Mouse (Mus musculus): ENCODE measurements around the gene Tmem229a. TPM values are rescaled to one million over a fixed set of nuclear protein-coding genes. Genes with fewer than 3 reads are reported as not detected.

Tmem229a gene
- polyA plus RNA-seq, 1 experiment from 2014 or later: 0.06 TPM

- no peak for ATAC-seq (replicated peaks; ENCODE audit: insufficient number of reproducible peaks, insufficient read depth, low FRiP score, low read depth)
- Histone ChIP-seq H3K4me3 (no peak overlapping the region), H3K4me1 (replicated peaks) (peaks cover 17% of the 10 kb centered on the region), H3K27me3 (peaks cover 28% of the 10 kb centered on the region), H3K9me3 (replicated peaks) (no peaks in the 10 kb centered on the region), H3K36me3 (no peaks in the 10 kb centered on the region), H3K27ac (no peak overlapping the region), H3K9ac (no peak overlapping the region), H3K4me2 (no peak overlapping the region)
- WGBS: 79% methylated on average over 5 of the region's 5 CpGs
These were observed 3.8 kb downstream of the Tmem229a start for GRCm38 (mm10) chr6:24952341-24952740.

- Histone ChIP-seq H3K9me3 (replicated peaks) (no peaks in the 10 kb centered on the region), H3K27me3 (peaks cover 22% of the 10 kb centered on the region), H3K4me2 (no peak overlapping the region), H3K36me3 (no peaks in the 10 kb centered on the region), H3K27ac (no peak overlapping the region), H3K9ac (no peak overlapping the region), H3K4me3 (no peak overlapping the region), H3K4me1 (replicated peaks) (peaks cover 11% of the 10 kb centered on the region)
- 79% methylated on average over 2 of the region's 2 CpGs for WGBS
- ATAC-seq (replicated peaks; ENCODE audit: insufficient number of reproducible peaks, insufficient read depth, low FRiP score, low read depth): no peak
These were observed 5.4 kb downstream of the Tmem229a start for GRCm38 (mm10) chr6:24950669-24951068.

GRCm38 (mm10) chr6:24925076-24925785, 30.9 kb downstream of the Tmem229a start:
- 82% methylated on average over 11 of the region's 11 CpGs for WGBS

GRCm38 (mm10) chr6:24913591-24913990, 42.5 kb downstream of the Tmem229a start:
- no peak for ATAC-seq (replicated peaks; ENCODE audit: insufficient number of reproducible peaks, insufficient read depth, low FRiP score, low read depth)
- Histone ChIP-seq H3K4me2 (no peak overlapping the region), H3K4me3 (no peak overlapping the region), H3K4me1 (replicated peaks) (no peaks in the 10 kb centered on the region), H3K27ac (no peak overlapping the region), H3K27me3 (no peaks in the 10 kb centered on the region), H3K9ac (no peak overlapping the region), H3K9me3 (replicated peaks) (no peaks in the 10 kb centered on the region), H3K36me3 (no peaks in the 10 kb centered on the region)
- 92% methylated on average over 2 of the region's 2 CpGs for WGBS

More at GRCm38 (mm10) chr6:24925076-24925785, 30.9 kb downstream of the Tmem229a start:
- H3K4me3 ChIP-seq: no peak overlapping the region
- no peaks in the 10 kb centered on the region for H3K9me3 ChIP-seq (replicated peaks)
- no peak overlapping the region for H3K27ac ChIP-seq
- no peaks in the 10 kb centered on the region for H3K4me1 ChIP-seq (replicated peaks)
- no peak overlapping the region for H3K9ac ChIP-seq
- no peak for ATAC-seq (replicated peaks; ENCODE audit: insufficient number of reproducible peaks, insufficient read depth, low FRiP score, low read depth)
- no peak overlapping the region for H3K4me2 ChIP-seq
- no peaks in the 10 kb centered on the region for H3K27me3 ChIP-seq
- no peaks in the 10 kb centered on the region for H3K36me3 ChIP-seq

- H3K36me3 ChIP-seq: no peaks in the 10 kb centered on the region
- no peaks in the 10 kb centered on the region for H3K9me3 ChIP-seq (replicated peaks)
- H3K9ac ChIP-seq: no peak overlapping the region
- H3K4me1 ChIP-seq (replicated peaks): no peaks in the 10 kb centered on the region
- H3K27me3 ChIP-seq: no peaks in the 10 kb centered on the region
- no peak for ATAC-seq (replicated peaks; ENCODE audit: insufficient number of reproducible peaks, insufficient read depth, low FRiP score, low read depth)
- H3K27ac ChIP-seq: no peak overlapping the region
- H3K4me3 ChIP-seq: no peak overlapping the region
- no peak overlapping the region for H3K4me2 ChIP-seq
These were observed 45.4 kb downstream of the Tmem229a start for GRCm38 (mm10) chr6:24910728-24911105.

- H3K9me3 ChIP-seq (replicated peaks): no peaks in the 10 kb centered on the region
- no peak for ATAC-seq (replicated peaks; ENCODE audit: insufficient number of reproducible peaks, insufficient read depth, low FRiP score, low read depth)
- 59% methylated on average over 2 of the region's 2 CpGs for WGBS
These were observed 45.9 kb downstream of the Tmem229a start for GRCm38 (mm10) chr6:24910016-24910727.

GRCm38 (mm10) chr6:24907824-24908223, 48.3 kb downstream of the Tmem229a start:
- no peak for ATAC-seq (replicated peaks; ENCODE audit: insufficient number of reproducible peaks, insufficient read depth, low FRiP score, low read depth)
- no peak overlapping the region for H3K27ac ChIP-seq
- WGBS: 54% methylated on average over 2 of the region's 2 CpGs
- no peaks in the 10 kb centered on the region for H3K4me1 ChIP-seq (replicated peaks)
- no peaks in the 10 kb centered on the region for H3K36me3 ChIP-seq
- H3K9me3 ChIP-seq (replicated peaks): no peaks in the 10 kb centered on the region
- no peak overlapping the region for H3K4me3 ChIP-seq
- no peak overlapping the region for H3K9ac ChIP-seq
- H3K27me3 ChIP-seq: no peaks in the 10 kb centered on the region
- H3K4me2 ChIP-seq: no peak overlapping the region

More at GRCm38 (mm10) chr6:24910016-24910727, 45.9 kb downstream of the Tmem229a start:
- H3K4me1 ChIP-seq (replicated peaks): no peaks in the 10 kb centered on the region
- H3K27ac ChIP-seq: no peak overlapping the region
- H3K36me3 ChIP-seq: no peaks in the 10 kb centered on the region
- H3K4me2 ChIP-seq: no peak overlapping the region
- H3K4me3 ChIP-seq: no peak overlapping the region
- H3K9ac ChIP-seq: no peak overlapping the region
- H3K27me3 ChIP-seq: no peaks in the 10 kb centered on the region

GRCm38 (mm10) chr6:24905101-24905500, 51.0 kb downstream of the Tmem229a start:
- Histone ChIP-seq H3K9ac (no peak overlapping the region), H3K4me2 (no peak overlapping the region), H3K9me3 (replicated peaks) (no peaks in the 10 kb centered on the region), H3K36me3 (no peaks in the 10 kb centered on the region), H3K27me3 (no peaks in the 10 kb centered on the region), H3K27ac (no peak overlapping the region), H3K4me1 (replicated peaks) (no peaks in the 10 kb centered on the region), H3K4me3 (no peak overlapping the region)
- no peak for ATAC-seq (replicated peaks; ENCODE audit: insufficient number of reproducible peaks, insufficient read depth, low FRiP score, low read depth)
- 68% methylated on average over 3 of the region's 3 CpGs for WGBS

Other genes starting within 250 kb of the Tmem229a start
- gene Hyal6, start 223.1 kb downstream of the Tmem229a start, polyA plus RNA-seq (2015; fragmentation: Nextera tagmentation; extraction: Ambion mirVana): not detected in 2 replicates
- not detected in 2 replicates for gene Hyal4, start 208.0 kb downstream of the Tmem229a start, polyA plus RNA-seq (2015; fragmentation: Nextera tagmentation; extraction: Ambion mirVana)
- gene Spam1, start 165.1 kb downstream of the Tmem229a start, polyA plus RNA-seq (2015; fragmentation: Nextera tagmentation; extraction: Ambion mirVana): not detected in 2 replicates
- gene Hyal5, start 98.3 kb downstream of the Tmem229a start, polyA plus RNA-seq (2015; fragmentation: Nextera tagmentation; extraction: Ambion mirVana): not detected in 2 replicates

Data from heart, embryonic 15.5 days (tissue).